Mouse (Mus musculus): Measurements from ENCODE around the gene Cyp4f16.

- no peak for TF ChIP-seq ZC3H11A (IDR thresholded peaks at IDR 0.05; ENCODE audit: borderline replicate concordance, low read depth, low read length)
- no peak for TF ChIP-seq ZNF384 (IDR thresholded peaks at IDR 0.05; ENCODE audit: low read depth, low read length)
- no peak for TF ChIP-seq HCFC1 (IDR thresholded peaks at IDR 0.05; ENCODE audit: borderline replicate concordance, insufficient read depth, low read length)
- TF ChIP-seq CHD2 (IDR thresholded peaks at IDR 0.05; ENCODE audit: low read depth, low read length): no peak
Measured at GRCm38 (mm10) chr17:32527748-32528147, 8.6 kb upstream of the Cyp4f16 start.
